Mouse (Mus musculus) C2C12 (cell line): ENCODE data around the gene 6430531B16Rik.

Experiments
- CEBPB ChIP-seq: IDR thresholded peaks from one replicate; pipeline ENCODE4 v1.6.1; 2011; ENCODE audit warnings: low read depth, mild to moderate bottlenecking, control low read depth, moderate library complexity
- CTCF ChIP-seq: IDR thresholded peaks from one replicate; pipeline ENCODE4 v1.5.1; 2011; ENCODE audit not compliant: control insufficient read depth, insufficient read depth, insufficient read length
- MAX ChIP-seq: IDR thresholded peaks from one replicate; pipeline ENCODE4 v1.6.1; 2011; ENCODE audit warnings: mild to moderate bottlenecking, control low read depth
- MYOG ChIP-seq: IDR thresholded peaks from one replicate; pipeline ENCODE4 v1.6.1; 2011; ENCODE audit not compliant: control insufficient read depth, insufficient read length; ENCODE audit errors: extremely low read depth
- USF1 ChIP-seq: IDR thresholded peaks from one replicate; pipeline ENCODE4 v1.6.1; 2011; ENCODE audit warnings: low read depth, mild to moderate bottlenecking, control low read depth, moderate library complexity

GRCm38 (mm10) chr7:139945516-139945915 lies 33.0 kb downstream of the 6430531B16Rik start:
- TF ChIP-seq MAX (no peak), CTCF (no peak), USF1 (no peak), CEBPB (no peak), MYOG (no peak)
